Mouse (Mus musculus) heart, embryonic 15.5 days (tissue): ENCODE results near the gene Ksr1. TPM values are rescaled to one million over a fixed set of nuclear protein-coding genes. Genes with fewer than 3 reads are reported as not detected.

Source experiments
- ATAC-seq: fragments of 200-750 bp; cut with Nextera tagmentation; replicated peaks from 2 replicates; pipeline ENCODE4 v1.8.0; 2017; ENCODE audit warnings: low read depth, moderate TSS enrichment; ENCODE audit not compliant: insufficient number of reproducible peaks, insufficient read depth, low FRiP score
- H3K27ac ChIP-seq: fragments of 300-500 bp; sonication (generic); 2 replicates; pipeline ENCODE4 v1.5.1; 2015; ENCODE audit warnings: mild to moderate bottlenecking, inconsistent platforms
- H3K27me3 ChIP-seq: fragments of 300-500 bp; sonication (generic); 2 replicates; pipeline ENCODE4 v1.6.1; 2015; ENCODE audit warnings: inconsistent platforms
- H3K36me3 ChIP-seq: fragments of 300-500 bp; sonication (generic); 2 replicates; pipeline ENCODE4 v1.6.1; 2015; ENCODE audit warnings: mild to moderate bottlenecking, inconsistent platforms
- H3K4me1 ChIP-seq: fragments of 300-500 bp; sonication (generic); replicated peaks from 2 replicates; pipeline ENCODE4 v1.6.1; 2015; ENCODE audit warnings: inconsistent platforms
- H3K4me2 ChIP-seq: fragments of 300-500 bp; sonication (generic); 2 replicates; pipeline ENCODE4 v1.6.1; 2015; ENCODE audit warnings: inconsistent platforms, mild to moderate bottlenecking, moderate library complexity
- H3K4me3 ChIP-seq: fragments of 300-500 bp; sonication (generic); 2 replicates; pipeline ENCODE4 v1.5.1; 2015; ENCODE audit warnings: mild to moderate bottlenecking, inconsistent platforms
- H3K9ac ChIP-seq: fragments of 300-500 bp; sonication (generic); 2 replicates; pipeline ENCODE4 v1.6.1; 2015; ENCODE audit warnings: mild to moderate bottlenecking, inconsistent platforms
- H3K9me3 ChIP-seq: fragments of 300-500 bp; sonication (generic); replicated peaks from 2 replicates; pipeline ENCODE4 v1.6.1; 2016; ENCODE audit warnings: inconsistent platforms
- WGBS: fragments of 180-500 bp; shearing (Covaris S2); methylation state at CpG from one replicate; pipeline ENCODE4 v1.1.7; 2015; ENCODE audit warnings: mixed read lengths; 5-methylcytosine and 5-hydroxymethylcytosine counted together
- polyA plus RNA-seq: library from polyadenylated mRNA; unstranded; fragments of >200 nt; fragmentation: Nextera tagmentation; extraction: Ambion mirVana; gene quantifications from 2 replicates; pipeline ENCODE4 v1.2.1, GENCODE M21; 2015

Gene Ksr1
- polyA plus RNA-seq, 1 experiment from 2014 or later = 3.2 TPM

GRCm38 (mm10) chr11:79052769-79053168 is 93.4 kb downstream of the Ksr1 start:
- WGBS = 79% methylated on average over 6 of the region's 6 CpGs
- no peak for ATAC-seq
- 0 out of 2 replicates have a peak overlapping the region, but pooled peaks have one; percentile 14 for H3K27ac ChIP-seq

GRCm38 (mm10) chr11:79051522-79051921 is 94.7 kb downstream of the Ksr1 start:
- Histone ChIP-seq H3K9ac (no peak overlapping the region), H3K4me1 (peaks cover 59% of the 10 kb centered on the region)

More at GRCm38 (mm10) chr11:79052769-79053168, 93.4 kb downstream of the Ksr1 start:
- Histone ChIP-seq H3K27me3 (no peaks in the 10 kb centered on the region), H3K36me3 (no peaks in the 10 kb centered on the region; the same call in 1 of the 2 replicates), H3K9me3 (no peaks in the 10 kb centered on the region), H3K4me3 (no peak overlapping the region), H3K9ac (no peak overlapping the region), H3K4me1 (peaks cover 58% of the 10 kb centered on the region), H3K4me2 (no peak overlapping the region)

GRCm38 (mm10) chr11:79050781-79051507 is 95.3 kb downstream of the Ksr1 start:
- Histone ChIP-seq H3K27ac (peak overlapping the region; percentile 35), H3K36me3 (no peaks in the 10 kb centered on the region; the same call in 1 of the 2 replicates), H3K4me3 (no peak overlapping the region), H3K9ac (no peak overlapping the region), H3K4me1 (peaks cover 55% of the 10 kb centered on the region), H3K9me3 (no peaks in the 10 kb centered on the region), H3K4me2 (no peak overlapping the region), H3K27me3 (no peaks in the 10 kb centered on the region)
- WGBS = 60% methylated on average over 16 of the region's 16 CpGs
- ATAC-seq = no peak

More at GRCm38 (mm10) chr11:79051522-79051921, 94.7 kb downstream of the Ksr1 start:
- no peaks in the 10 kb centered on the region for H3K27me3 ChIP-seq
- no peak overlapping the region for H3K4me2 ChIP-seq
- ATAC-seq = no peak
- no peak overlapping the region for H3K4me3 ChIP-seq
- H3K9me3 ChIP-seq = no peaks in the 10 kb centered on the region
- no peaks in the 10 kb centered on the region; the same call in 1 of the 2 replicates for H3K36me3 ChIP-seq
- 77% methylated on average over 9 of the region's 9 CpGs for WGBS
- peak overlapping the region; percentile 35; the same call in 1 of the 2 replicates for H3K27ac ChIP-seq

DNA sequence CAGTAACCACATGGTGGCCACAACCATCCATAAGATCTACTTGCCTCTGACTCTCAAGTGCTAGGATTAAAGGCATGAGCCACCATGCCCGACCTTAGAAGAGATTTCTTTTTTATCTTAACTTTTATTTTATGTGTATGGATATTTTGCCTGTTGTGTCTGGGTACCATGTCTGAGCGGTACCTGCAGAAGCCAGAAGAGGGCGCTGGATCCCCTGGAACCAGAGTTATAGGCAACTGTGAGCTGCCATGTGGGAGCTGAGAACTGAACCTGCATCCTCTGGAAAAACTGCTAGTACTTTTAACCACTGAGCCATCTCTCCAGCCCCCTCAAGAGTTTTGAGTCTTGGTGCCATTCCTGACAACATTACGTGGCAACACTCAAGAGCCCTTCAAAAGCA is 97.3 kb downstream of the Ksr1 start:
- 80% methylated on average over 4 of the region's 4 CpGs for WGBS
- Histone ChIP-seq H3K4me1 (peaks cover 39% of the 10 kb centered on the region), H3K36me3 (peaks cover 12% of the 10 kb centered on the region), H3K27ac (no peak overlapping the region), H3K9ac (no peak overlapping the region), H3K9me3 (no peaks in the 10 kb centered on the region), H3K4me3 (no peak overlapping the region), H3K4me2 (no peak overlapping the region), H3K27me3 (no peaks in the 10 kb centered on the region)
- no peak for ATAC-seq

GRCm38 (mm10) chr11:79047180-79047727 is 99.0 kb downstream of the Ksr1 start:
- H3K27me3 ChIP-seq = no peaks in the 10 kb centered on the region
- WGBS = 47% methylated on average over 11 of the region's 11 CpGs
- H3K9me3 ChIP-seq = no peaks in the 10 kb centered on the region
- peaks cover 18% of the 10 kb centered on the region for H3K36me3 ChIP-seq
- no peak overlapping the region for H3K9ac ChIP-seq
- H3K4me3 ChIP-seq = no peak overlapping the region
- no peak; the same call in 1 of the 2 replicates for ATAC-seq
- H3K27ac ChIP-seq = peak overlapping the region; percentile 70
- H3K4me2 ChIP-seq = no peak overlapping the region
- H3K4me1 ChIP-seq = peaks cover 29% of the 10 kb centered on the region

GRCm38 (mm10) chr11:79046561-79047155 is 99.5 kb downstream of the Ksr1 start:
- Histone ChIP-seq H3K4me1 (peaks cover 28% of the 10 kb centered on the region), H3K27me3 (no peaks in the 10 kb centered on the region), H3K9me3 (no peaks in the 10 kb centered on the region), H3K4me2 (no peak overlapping the region), H3K9ac (no peak overlapping the region), H3K36me3 (peaks cover 21% of the 10 kb centered on the region), H3K4me3 (no peak overlapping the region), H3K27ac (peak overlapping the region; percentile 70)
- 50% methylated on average over 8 of the region's 8 CpGs for WGBS
- peak; percentile 47; the same call in 1 of the 2 replicates for ATAC-seq

DNA sequence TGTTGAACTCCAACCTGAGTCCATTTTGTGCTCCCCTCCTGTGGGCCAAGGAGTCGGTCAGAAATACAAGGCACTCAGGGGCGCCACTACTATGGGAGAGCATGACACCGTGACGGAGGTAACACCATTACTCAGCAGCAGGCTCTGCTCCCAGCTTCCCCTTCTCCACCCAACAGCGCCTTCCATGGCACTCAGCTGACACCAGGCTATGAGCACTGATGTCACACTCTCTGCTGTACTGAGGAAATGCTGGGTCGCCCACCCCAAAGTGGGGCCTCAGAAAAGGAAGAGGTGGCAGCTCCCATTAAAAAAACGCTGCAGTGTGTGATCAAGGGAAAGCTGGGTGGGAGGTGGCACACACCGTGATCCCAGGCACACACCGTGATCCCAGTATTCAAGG is 101.0 kb downstream of the Ksr1 start:
- Histone ChIP-seq H3K4me1 (peaks cover 19% of the 10 kb centered on the region), H3K4me2 (no peak overlapping the region), H3K27ac (no peak overlapping the region), H3K9me3 (no peaks in the 10 kb centered on the region), H3K4me3 (no peak overlapping the region), H3K9ac (no peak overlapping the region), H3K36me3 (peaks cover 31% of the 10 kb centered on the region), H3K27me3 (no peaks in the 10 kb centered on the region)
- 85% methylated on average over 9 of the region's 9 CpGs for WGBS
- ATAC-seq = no peak

GRCm38 (mm10) chr11:79044798-79045197 is 101.4 kb downstream of the Ksr1 start:
- Histone ChIP-seq H3K4me3 (no peak overlapping the region), H3K27me3 (no peaks in the 10 kb centered on the region), H3K9me3 (no peaks in the 10 kb centered on the region), H3K4me2 (no peak overlapping the region), H3K27ac (no peak overlapping the region), H3K36me3 (peaks cover 31% of the 10 kb centered on the region), H3K9ac (no peak overlapping the region), H3K4me1 (peaks cover 19% of the 10 kb centered on the region)
- WGBS = 94% methylated on average over 25 of the region's 25 CpGs
- no peak for ATAC-seq

DNA sequence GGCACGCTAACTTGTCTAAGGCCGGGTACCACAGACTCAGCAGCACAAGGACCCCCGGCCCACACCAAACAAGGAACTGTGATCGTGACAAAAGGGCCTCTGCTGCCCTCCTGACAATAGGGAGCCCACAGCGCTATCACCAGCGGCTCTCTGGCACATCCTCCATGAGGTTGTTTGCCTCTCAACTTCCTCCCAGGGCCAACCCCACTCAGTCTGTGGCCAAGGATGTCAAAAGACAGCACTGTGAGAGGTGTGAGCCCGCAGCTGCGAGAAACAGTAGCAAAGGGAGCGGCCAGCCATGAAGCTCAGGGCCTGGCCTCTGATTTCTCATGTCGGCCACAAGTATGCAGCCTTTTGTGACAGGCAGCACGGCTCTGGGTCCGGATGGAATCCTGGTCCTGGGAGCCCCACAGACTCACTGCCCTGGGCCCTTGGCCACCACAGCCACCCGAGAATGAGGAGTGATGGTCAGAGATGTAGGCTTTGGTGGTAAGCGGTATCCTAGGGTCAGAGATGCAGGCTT is 104.2 kb downstream of the Ksr1 start:
- 82% methylated on average over 14 of the region's 14 CpGs for WGBS

DNA sequence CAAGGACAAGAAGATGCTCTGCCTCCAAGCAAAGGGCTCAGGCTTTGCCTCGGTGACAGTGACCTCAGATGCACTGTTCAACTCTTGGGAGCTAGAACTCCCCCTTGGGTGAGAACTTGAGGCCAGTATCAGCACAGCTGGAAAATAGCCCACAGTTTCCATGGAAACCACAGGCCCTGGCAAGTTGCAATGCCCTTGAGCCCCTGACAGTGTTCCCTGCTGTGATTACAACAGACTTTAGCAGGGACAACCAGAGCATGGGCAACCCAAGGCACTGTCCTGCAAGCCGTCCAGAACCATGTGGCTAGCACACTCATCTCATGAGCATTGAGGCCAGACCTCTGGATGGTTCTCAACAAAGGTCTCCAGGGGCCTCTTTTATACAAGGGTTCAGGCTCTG is 106.7 kb downstream of the Ksr1 start:
- peaks cover 29% of the 10 kb centered on the region for H3K36me3 ChIP-seq
- H3K27ac ChIP-seq = no peak overlapping the region
- H3K9me3 ChIP-seq = no peaks in the 10 kb centered on the region
- H3K4me2 ChIP-seq = no peak overlapping the region
- H3K27me3 ChIP-seq = no peaks in the 10 kb centered on the region
- H3K4me3 ChIP-seq = no peak overlapping the region
- 45% methylated on average over 2 of the region's 2 CpGs for WGBS
- ATAC-seq = peak; percentile 12; the same call in 1 of the 2 replicates
- H3K9ac ChIP-seq = no peak overlapping the region
- H3K4me1 ChIP-seq = peaks cover 7% of the 10 kb centered on the region; the same call in 1 of the 2 replicates

More for the DNA sequence above, 104.2 kb downstream of the Ksr1 start:
- H3K36me3 ChIP-seq = peaks cover 31% of the 10 kb centered on the region
- no peaks in the 10 kb centered on the region for H3K9me3 ChIP-seq
- no peak overlapping the region for H3K4me2 ChIP-seq
- H3K4me1 ChIP-seq = peaks cover 8% of the 10 kb centered on the region
- no peaks in the 10 kb centered on the region for H3K27me3 ChIP-seq
- no peak for ATAC-seq
- H3K4me3 ChIP-seq = no peak overlapping the region
- H3K27ac ChIP-seq = no peak overlapping the region
- no peak overlapping the region for H3K9ac ChIP-seq

- ATAC-seq = no peak
- Histone ChIP-seq H3K27me3 (no peaks in the 10 kb centered on the region), H3K4me2 (no peak overlapping the region), H3K4me3 (no peak overlapping the region), H3K27ac (no peak overlapping the region), H3K4me1 (peaks cover 7% of the 10 kb centered on the region; the same call in 1 of the 2 replicates), H3K9ac (no peak overlapping the region), H3K9me3 (no peaks in the 10 kb centered on the region), H3K36me3 (peaks cover 20% of the 10 kb centered on the region)
- 78% methylated on average over 12 of the region's 12 CpGs for WGBS
Observed at GRCm38 (mm10) chr11:79037555-79037954, 108.7 kb downstream of the Ksr1 start.
